Mouse (Mus musculus) layer of hippocampus, adult 11-12 months (tissue): ENCODE data around the gene Smco2.

ENCODE experiments used
- DNase-seq: peaks from one replicate; pipeline ENCODE4 v3.0.0; 2022; ENCODE audit warnings: low spot score

Smco2 gene

DNA sequence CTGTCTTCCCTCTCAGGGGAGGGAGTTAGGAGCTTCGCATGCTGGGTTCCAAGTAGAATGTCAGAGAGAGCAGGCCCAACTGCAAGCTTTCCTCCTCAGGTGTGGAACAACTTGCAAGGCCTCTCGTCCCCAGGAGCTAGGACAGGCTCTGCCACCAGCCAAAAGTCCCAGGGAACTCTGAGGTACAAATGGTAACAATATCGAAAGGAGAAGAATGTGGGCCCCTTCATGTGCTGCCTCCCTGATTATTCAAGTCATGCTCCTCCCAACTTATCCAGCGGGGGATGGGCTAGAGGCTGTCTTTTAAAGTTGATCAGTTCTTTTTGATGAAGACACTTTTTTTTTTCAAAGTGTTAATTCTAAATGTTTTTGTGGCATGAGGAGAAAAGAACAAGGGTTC lies at the start of gene Smco2:
TSS of gene Smco2 (plus strand) at position 55 of the 400 bp plus-strand sequence.
- DNase-seq, result no peak

DNA sequence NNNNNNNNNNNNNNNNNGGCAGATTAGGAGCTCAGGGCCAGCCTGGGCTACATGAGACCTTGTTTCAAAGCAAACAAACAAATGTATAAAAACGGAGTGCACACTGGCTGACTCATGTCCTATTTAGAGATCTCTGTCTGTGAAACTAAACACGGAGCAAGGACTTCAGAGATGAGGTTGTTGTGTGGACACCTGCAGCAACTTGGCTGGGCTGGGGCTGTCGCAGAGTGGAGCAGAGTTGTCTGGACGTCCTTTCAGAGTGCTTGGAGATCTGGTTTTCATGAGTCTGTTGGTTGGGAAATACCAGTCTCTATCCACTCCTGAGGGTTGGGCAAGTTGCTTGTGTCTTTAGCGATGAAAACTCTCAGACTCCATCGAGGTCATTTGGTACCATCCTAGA lies 39.9 kb upstream of the Smco2 start:
- DNase-seq, result no peak

DNA sequence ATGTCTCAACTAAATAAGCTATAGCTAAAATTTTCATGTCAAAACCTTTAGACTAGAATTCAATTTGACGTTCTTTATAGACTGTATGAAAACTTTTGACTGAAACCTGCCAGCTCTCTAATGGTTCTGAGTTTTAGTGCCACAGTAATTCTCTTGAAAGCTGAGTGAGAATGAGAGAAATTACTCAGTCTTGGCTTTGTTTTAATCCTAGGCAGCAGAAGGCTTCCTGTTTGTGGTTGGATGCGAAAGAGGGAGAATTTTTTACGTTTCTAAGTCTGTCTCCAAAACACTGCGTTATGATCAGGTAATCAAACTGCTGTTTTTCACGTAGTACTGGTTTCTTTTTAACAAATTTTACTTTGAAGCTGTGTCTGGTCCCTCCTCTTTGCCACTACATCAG lies 36.9 kb upstream of the Smco2 start:
- no peak for DNase-seq

DNA sequence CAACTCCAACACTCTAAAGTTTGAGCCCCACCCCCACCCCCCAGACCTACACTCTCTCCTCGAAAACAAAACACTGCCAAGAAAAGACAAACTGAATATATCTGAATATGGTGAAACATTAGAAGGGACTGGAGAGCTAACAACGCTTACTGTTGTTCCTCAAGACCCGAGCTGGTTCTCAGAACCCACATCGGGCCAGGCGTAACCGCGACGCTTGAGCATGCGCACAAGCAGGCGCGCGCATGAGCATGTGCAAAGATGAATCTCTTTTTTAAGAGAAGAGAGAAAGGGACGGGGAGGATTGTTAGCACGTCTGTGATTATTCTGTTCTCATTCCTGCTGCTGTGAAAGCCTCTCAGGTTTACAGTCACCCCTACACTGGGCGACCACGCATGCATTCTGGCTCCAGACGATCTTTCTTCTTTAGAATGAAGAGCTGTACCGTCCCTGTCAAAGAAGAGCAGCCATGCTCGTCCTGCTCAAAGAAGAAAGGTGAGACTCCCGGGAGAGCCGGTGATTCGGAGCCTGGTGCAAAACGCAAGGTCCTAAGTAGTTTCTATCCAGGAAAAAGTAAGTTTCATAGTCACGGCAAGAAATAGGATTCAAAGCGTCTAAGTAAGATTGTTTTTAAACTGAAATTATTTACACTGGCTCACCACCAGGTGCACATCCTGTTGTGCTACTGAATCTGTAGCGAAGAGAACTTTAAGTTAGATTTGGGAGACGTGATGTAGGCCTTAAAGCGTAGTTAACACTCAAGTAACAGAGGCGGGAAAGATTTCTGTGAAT lies 29.5 kb upstream of the Smco2 start:
- DNase-seq, result no peak

DNA sequence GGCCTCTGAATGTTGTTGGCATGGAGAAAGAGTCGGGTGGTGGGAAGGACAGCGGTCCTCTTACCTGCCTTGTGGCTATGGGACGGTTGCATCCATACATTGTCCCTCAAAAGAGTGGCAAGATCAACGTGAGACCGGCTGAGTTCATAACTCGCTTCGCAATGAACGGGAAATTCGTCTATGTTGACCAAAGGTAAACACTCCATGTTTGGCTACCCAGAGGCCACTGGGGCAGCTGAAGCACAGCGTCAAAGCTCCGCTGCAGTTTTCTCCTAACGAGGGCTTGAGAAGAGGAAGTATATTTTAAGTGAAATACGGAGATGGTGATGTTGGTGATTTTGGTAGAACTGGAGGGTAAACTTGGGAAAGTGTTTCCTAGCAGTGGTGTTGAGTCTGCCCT lies 27.9 kb upstream of the Smco2 start:
- DNase-seq, result no peak

DNA sequence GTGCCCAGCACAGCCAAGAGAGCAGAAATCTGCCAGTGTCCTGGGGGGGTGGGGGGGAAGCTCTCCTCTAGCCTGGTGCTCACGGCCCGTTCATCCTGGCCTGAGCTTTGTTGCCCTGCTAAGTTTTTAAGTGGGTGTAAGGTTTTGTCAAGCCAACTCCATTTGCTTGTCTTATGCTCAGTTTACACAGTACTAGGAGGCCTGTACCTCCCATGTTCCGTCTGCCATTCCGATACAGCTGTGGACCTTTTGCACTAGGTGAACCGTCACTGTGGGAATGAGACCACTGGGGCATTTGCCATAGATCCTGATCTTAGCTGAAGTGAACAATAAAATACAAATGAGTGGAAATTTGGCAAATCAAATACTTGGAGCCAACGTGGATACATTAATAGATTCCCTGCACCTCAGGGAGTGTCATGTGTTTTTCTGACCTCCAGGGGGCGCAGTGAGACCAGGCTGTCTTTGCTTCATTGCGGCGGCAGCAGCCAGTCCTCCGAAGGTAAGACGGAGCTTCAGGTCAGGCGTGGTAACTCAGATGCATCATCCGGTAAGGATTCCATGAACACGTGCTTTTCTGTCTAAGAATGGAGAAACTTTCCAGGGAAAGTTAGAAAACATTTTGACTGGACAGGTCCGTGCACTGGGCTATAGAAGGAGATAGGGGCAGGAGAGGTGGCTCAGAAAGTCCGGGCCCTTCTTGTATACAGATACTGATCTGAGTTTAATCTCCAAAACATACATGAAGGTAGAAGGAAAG lies 25.0 kb upstream of the Smco2 start:
- DNase-seq, result peak; percentile 58

DNA sequence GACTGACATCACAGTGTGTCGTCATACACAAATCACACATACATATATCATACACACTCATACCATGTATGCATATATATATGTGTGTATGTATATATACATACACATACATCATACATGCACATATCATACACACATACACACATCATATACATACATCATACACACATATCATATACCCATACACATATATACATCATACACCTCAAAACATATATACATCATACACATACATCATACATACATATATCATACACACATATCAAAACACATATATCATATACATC lies 24.5 kb upstream of the Smco2 start:
- DNase-seq, result no peak

DNA sequence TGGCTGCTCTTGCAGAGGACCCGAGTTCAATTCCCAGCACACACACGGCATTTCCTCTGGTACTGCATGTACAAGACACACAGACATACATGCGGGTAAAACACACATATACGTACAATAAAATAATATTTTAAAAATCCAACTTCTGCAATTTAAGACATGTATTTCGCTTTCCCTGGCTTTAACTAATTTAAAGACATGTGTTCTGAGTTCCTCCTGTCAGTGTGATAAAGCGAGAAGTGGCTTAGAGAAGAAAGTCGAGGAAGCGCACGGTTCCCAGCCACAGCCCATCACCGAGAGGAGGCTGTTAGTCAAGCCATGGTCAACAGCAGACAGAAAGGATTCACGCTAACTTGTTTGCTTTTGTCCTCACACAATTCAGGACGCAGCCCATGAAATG lies 18.6 kb upstream of the Smco2 start:
- no peak for DNase-seq

DNA sequence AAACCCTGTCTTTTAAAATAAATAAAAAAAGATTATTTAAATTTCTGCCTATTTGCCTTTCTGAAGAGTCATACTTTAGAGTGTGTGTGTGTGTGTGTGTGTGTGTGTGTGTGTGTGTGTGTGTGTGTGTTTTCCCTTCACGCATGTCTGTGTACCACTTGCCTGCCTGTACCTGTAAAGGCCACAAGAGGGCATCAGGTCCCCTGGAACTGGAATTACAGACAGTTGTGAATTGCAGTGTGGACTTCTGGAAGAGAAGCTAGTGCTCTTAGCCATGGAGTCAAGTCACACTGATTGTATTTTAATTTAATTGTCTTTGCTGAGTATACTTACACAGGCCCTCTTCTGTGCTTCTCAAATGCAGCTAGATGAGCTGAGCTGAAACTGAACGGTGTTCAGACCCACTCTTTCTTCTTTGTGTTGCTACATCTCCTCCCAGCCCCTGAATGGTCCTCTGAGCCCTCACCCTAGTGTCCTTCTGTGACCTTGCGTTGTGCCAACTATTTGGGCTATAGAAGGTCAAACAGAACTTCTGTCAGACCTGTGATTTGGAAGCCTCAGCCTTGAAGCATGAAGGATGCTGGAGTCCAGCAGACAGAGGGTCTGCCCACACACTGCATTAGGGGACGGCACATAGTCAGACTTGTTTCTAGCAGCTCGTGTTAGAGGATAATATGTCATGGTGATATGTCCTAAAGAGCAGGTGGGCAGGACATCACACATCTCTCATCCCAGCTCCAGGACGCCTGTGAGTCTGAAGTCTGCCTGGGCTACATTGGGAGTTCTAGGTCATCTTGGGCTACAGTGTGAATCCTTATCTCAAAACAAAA lies 16.2 kb upstream of the Smco2 start:
- DNase-seq, result peak; percentile 58

DNA sequence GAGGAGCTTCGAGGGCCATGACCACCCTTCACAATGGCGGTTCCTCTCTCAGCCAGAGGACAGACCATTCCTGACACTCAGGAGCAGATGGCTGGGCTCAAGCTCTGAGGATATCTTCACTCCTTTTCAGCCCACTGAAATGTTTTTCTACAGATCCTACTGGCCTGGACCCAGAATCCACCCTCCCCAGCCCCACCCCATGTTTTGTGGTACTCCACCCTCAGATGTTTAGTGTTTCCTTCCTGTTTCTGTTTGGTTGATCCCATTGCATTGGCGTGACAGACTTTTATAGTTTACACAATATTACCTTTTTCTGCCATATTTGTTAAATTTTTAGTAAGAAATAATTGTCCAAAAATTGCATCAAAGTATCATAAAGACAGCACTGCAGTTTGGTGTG lies 15.6 kb upstream of the Smco2 start:
- no peak for DNase-seq

DNA sequence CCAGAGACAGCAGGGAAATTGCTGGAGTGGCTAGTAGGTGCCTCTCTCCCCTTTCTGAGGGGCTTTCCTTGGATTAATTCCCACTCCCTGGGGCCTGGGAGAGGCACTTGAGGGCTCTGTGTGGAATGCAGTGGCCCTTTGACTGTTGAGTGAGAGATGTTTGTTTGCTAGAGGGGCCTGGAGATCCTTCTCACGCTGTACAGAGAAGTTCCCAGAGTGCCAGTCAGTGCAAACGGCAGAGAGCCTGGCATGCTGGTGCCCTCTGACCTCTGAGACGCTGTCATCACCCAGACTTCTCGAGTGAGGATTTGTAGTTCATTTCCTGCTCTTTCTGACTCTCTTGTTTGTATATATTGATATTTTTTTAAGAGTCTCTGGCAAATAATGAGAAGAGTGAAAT lies 14.1 kb upstream of the Smco2 start:
- DNase-seq, result no peak

DNA sequence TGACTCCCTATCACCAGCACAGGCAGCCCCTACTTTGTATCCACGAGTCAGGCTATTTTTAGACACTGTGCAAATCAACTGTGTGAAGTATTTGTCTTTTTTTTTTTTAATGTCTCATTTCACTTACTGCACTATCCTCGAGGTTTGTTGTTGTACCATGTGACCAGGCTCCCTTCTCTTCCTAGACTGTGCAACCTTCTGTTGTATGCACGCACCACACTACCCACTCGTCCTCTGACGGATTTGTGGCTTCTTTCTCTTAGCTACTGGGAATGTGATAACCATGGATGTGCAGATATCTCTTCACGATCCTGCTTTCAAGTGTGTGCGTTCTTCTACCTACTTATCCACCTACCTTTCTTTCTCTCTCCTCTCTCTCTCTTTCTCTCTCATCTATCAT lies 12.6 kb upstream of the Smco2 start:
- no peak for DNase-seq

DNA sequence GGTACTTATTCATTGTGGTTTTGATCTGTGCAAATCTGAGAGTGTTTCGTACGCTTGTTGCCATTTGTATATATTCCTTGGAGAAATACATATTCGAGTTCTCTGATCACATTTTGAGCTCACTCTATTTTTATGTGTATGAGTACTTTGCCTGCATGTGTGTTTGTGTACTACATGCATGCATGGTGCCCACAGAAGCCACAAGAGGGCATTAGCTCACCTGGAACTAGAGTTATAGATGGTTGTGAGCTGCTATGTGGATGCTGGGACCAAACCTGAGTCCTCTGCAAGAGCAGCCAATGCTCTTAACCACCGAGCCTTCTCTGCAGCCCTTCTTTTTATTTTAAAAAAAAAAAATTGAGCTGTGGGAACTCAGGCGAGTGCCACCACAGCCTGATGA lies 11.5 kb upstream of the Smco2 start:
- DNase-seq, result no peak

DNA sequence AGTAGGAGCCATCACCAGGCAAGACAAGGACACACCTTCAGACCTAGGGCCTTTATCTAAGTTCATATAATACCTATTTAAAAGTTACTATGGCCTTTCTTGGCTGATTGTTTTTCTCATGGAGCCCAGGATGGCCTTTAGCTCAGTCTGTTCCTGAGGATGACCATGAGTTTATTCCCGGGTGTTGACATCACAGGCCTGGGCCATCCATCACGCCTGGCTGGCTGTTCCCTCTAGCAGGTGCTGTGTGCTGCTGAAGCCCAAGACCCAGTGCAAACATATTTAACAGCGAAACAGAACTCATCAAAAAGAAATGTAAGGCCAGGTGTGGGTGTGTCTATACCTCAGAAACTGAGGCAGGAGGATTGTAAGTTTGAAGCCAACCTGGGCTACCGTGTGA lies 11.0 kb upstream of the Smco2 start:
- no peak for DNase-seq

DNA sequence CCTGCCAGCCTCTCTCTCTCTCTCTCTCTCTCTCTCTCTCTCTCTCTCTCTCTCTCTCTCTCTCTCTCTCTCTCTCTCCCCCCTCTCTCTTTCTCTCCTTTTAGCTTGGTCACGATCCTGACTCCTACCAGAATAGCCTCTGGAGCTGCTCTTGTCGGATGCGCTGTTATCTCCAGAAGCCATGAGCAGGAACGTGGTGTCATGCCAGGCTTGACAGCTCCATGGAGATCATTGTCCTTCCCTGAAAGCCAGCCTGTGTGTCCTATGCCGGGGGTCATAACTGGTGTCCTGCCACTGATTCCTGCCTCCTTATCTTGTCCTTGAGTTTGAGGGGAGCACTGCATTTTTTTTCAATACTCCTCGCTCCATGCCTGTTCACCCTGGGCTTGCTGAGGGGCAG lies 5.0 kb upstream of the Smco2 start:
- DNase-seq, result no peak

DNA sequence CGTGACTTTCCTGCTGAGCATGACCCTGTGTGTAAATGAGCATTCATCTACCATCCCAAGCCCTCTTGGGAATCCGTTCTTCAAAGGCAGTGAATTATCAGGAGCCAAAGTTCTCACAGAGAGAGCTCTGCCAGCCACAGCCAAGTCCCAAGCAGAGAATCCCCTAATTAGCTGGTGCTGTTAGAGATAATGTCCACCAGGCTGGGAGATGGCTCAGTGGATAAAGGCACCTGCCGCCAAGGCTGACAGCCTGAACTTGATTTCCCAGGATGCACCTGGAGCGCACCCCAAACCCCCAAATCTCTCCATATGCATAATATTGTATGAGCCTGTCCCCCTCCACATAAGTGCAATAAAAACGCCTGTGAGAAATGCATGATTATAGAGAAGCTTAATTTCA lies 4.6 kb upstream of the Smco2 start:
- DNase-seq, result no peak

DNA sequence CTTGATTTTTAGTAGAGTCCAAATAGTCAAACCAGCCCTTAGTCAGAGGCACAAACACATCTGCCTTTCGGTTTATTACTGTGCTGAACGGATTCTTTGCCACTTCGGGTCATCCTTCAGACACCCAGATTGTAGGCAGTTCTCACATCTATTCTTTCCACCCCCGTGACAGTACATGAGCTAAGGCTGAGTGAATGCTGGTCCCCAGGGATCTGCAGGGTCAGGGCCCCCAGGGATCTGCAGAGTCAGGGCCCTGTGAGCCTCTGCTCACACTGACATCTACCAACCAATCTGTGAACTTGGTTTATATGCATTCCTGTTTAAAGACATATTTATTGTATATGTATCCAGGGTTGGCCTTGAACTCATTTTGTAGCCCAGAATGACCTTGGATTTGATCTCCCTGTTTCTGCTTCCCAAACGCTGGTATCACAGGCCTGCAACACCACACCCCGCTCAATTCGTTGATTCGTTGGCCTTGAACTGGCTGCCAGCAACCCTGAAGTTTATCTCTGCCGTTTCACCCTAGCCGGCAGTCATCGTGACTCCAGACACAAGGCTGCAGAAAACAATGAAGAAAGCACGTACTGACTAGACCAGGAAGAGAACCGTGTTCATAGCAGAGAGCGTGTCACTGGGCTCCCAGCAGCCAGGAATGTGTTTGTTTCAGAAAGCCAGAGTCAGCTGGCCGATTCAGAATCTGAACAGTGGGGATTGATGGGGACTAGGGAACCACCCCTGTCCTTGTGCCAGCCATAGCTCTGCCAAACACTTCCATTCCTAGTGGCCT lies 3.7 kb upstream of the Smco2 start:
- DNase-seq, result no peak

DNA sequence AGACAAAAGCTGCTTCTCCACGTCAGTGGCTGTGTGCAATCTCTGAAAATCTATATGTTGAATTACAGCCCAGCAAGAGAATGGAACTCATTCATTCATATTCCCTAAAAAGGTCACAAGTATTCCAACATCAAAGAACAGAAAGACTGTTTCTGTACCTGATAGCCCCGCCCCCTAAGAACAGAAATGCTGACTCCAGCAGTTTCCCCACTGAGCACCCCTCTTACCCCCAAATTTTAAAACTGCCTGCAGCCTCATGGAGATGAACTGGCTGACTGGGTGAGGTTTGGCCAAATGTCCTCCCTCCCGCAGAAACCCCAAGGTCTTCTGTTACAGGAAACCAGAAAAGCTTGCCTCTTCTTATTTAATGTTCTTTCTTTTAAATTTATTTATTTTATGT lies 2.5 kb upstream of the Smco2 start:
- no peak for DNase-seq

DNA sequence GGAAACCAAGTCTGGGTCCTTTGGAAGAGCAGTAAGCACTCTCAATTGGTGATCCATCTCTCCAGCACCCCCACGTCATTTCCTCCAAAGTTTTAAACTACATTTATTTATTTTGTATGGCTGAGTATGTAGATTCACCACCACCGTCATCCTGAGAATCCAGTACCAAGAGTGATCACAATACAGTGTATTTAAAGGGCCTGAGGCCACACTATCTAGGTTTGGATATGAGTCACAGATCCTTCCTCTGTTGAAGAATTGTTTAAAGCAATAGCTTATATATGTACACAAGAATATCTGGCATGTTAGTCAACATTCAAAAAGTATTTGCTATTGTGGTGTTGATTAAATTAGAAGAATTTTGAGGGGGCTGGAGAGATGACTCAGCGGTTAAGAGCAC lies 1.6 kb upstream of the Smco2 start:
- DNase-seq, result no peak

DNA sequence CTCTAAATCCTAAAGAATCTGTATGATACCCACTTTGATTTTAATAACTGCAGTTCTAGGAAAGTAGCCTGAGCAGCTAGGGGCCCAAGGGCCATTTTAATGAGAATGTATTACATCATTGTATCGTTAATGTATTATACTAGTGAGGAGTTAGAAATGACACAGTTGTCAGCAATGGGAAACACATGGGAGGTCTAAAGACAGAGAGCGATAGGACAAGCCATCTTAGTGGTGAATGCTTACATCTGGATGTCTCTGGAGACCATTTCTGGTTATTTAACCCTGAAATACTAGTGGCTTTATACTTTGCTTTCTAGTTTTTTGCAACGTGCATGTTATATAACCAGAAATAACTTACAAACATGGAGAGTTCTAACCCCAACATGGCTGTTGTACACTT lies 2.0 kb downstream of the Smco2 start:
- no peak for DNase-seq

DNA sequence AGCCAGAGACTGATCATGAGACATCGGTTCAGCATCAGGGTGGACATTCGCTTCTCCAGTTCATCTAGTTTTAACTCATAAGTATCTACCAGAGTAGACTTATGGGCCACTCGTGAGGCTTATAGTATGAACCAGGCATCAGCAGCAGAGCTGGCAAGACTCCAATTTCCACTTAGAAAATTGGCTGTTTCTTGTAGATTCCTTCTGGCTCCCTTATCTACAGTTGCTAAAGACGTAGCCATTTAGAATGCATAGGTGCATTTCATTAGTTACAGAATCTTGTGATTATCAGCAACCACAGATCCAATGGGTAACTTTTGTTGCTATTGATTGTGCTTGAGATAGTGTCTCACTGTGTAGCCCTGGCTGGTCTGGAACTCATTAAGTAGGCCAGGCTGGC lies 2.8 kb downstream of the Smco2 start:
- no peak for DNase-seq

DNA sequence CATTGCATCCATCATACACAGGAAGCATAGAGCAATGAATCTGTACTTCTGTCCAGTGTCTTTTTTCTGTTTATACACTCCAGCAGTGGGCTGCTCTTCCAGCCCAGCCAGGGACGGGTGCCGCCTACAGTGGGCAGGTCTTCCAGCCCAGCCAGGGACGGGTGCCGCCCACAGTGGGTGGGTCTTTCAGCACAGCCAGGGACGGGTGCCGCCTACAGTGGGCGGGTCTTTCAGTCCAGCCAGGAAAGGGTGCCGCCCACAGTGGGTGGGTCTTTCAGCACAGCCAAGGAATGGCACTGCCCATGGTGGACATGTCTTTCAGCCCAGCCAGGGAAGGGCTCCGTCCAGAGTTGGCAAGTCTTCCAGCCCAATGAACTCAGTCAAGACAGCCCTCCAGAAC lies 5.3 kb downstream of the Smco2 start:
- DNase-seq, result no peak
